Mouse (Mus musculus): ENCODE measurements around the gene Alg1. TPM values are rescaled to one million over a fixed set of nuclear protein-coding genes. Genes with fewer than 3 reads are reported as not detected.

Gene Alg1
- polyA plus RNA-seq, 1 experiment, result 26.0 TPM

GRCm38 (mm10) chr16:5285376-5285775 is 52.0 kb downstream of the Alg1 start:
- H3K27me3 ChIP-seq (ENCODE audit: control insufficient read depth, insufficient read depth, low read length), result no peaks in the 10 kb centered on the region
- H3K36me3 ChIP-seq (ENCODE audit: control insufficient read depth, insufficient read depth, low read length), result no peaks in the 10 kb centered on the region
- no peak overlapping the region for H3K27ac ChIP-seq (ENCODE audit: control insufficient read depth, insufficient read depth, low read depth, low read length)
- TF ChIP-seq CTCF (IDR thresholded peaks at IDR 0.05; ENCODE audit: control insufficient read depth, insufficient read depth, insufficient replicate concordance, low read depth, low read length) (no peak), POLR2A (IDR thresholded peaks at IDR 0.05; ENCODE audit: control insufficient read depth, low read depth, low read length) (no peak)
- no peaks in the 10 kb centered on the region; the same call in 1 of the 2 replicates for H3K4me1 ChIP-seq (ENCODE audit: control insufficient read depth, insufficient read depth, low read length)
- H3K4me3 ChIP-seq (ENCODE audit: control insufficient read depth, low read depth, low read length), result no peak overlapping the region

Other genes with a start within 250 kb of the Alg1 start
- 558 and 561 TPM in 2 replicates for gene Sept12, start 235.8 kb upstream of the Alg1 start, polyA plus RNA-seq (2012; rRNA removed)
- gene Smim22, start 226.3 kb upstream of the Alg1 start, polyA plus RNA-seq (2012; rRNA removed), result 1.7 and 4.3 TPM in 2 replicates
- 277 and 305 TPM in 2 replicates for gene Rogdi, start 220.1 kb upstream of the Alg1 start, polyA plus RNA-seq (2012; rRNA removed)
- 44.5 and 45.3 TPM in 2 replicates for gene Glyr1, start 183.8 kb upstream of the Alg1 start, polyA plus RNA-seq (2012; rRNA removed)
- 26.8 and 28.4 TPM in 2 replicates for gene Ubn1, start 183.6 kb upstream of the Alg1 start, polyA plus RNA-seq (2012; rRNA removed)
- gene Ppl, start 101.2 kb upstream of the Alg1 start, polyA plus RNA-seq (2012; rRNA removed), result 0.16 and 0.45 TPM in 2 replicates
- 0.06 and 0.07 TPM in 2 replicates for gene Sec14l5, start 86.5 kb upstream of the Alg1 start, polyA plus RNA-seq (2012; rRNA removed)
- gene Nagpa, start 29.6 kb upstream of the Alg1 start, polyA plus RNA-seq (2012; rRNA removed), result 11.4 and 13.1 TPM in 2 replicates
- gene AU021092, start 11.3 kb upstream of the Alg1 start, polyA plus RNA-seq (2012; rRNA removed), result 15.1 and 21.7 TPM in 2 replicates
- 51.9 and 53.9 TPM in 2 replicates for gene Eef2kmt, start 22.4 kb downstream of the Alg1 start, polyA plus RNA-seq (2012; rRNA removed)